Mouse (Mus musculus) heart, adult 2 months (tissue): Measurements from ENCODE around the gene Sulf2.

Experiments used
- CTCF ChIP-seq: fragments of 200-600 bp; IDR thresholded peaks from 2 replicates; pipeline ENCODE4 v1.8.1; 2022; ENCODE audit warnings: antibody characterized with exemption, mild to moderate bottlenecking, moderate library complexity
- EP300 ChIP-seq: fragments of 200-500 bp; IDR thresholded peaks from 2 replicates; pipeline ENCODE4 v1.6.1; 2011; ENCODE audit warnings: low read depth, low read length, control low read depth; ENCODE audit not compliant: insufficient read depth
- POLR2A ChIP-seq: fragments of 200-500 bp; IDR thresholded peaks from 2 replicates; pipeline ENCODE4 v1.6.1; 2011; ENCODE audit warnings: mild to moderate bottlenecking, low read depth, low read length, control low read depth; ENCODE audit not compliant: insufficient read depth

GRCm38 (mm10) chr2:166112986-166113385, 42.5 kb downstream of the Sulf2 start:
- TF ChIP-seq CTCF (no peak), POLR2A (no peak), EP300 (no peak)
